Mouse (Mus musculus) B cell, adult 67 days (primary cell): ENCODE data around the gene Cdk12. TPM values are rescaled to one million over a fixed set of nuclear protein-coding genes. Genes with fewer than 3 reads are reported as not detected.

Source experiments
- total RNA-seq, 2 experiments: library from RNA; stranded (reverse); gene quantifications; 4 replicates each; pipeline ENCODE4 v1.2.4; 2023

The Cdk12 gene
- 100 to 1,000 TPM; 125 to 134 TPM for total RNA-seq

GRCm38 (mm10) chr11:98202641-98203350 lies at the start of gene Cdk12:
Cdk12 (plus strand) TSS chr11:98203059.

GRCm38 (mm10) chr11:98192901-98193805 lies 9.7 kb upstream of the Cdk12 start, which contains the start of gene Med1:
Med1 (minus strand) TSS chr11:98193293.

Other genes with a start within 250 kb of the Cdk12 start
- under 1 TPM; 0.68 to 0.73 TPM for gene Plxdc1, start 216.6 kb upstream of the Cdk12 start, total RNA-seq
- gene Arl5c, start 206.9 kb upstream of the Cdk12 start, total RNA-seq = 10 to 100 TPM; 61.3 to 65.0 TPM
- 1 to 10 TPM; 5.8 to 6.6 TPM for gene Cacnb1, start 180.0 kb upstream of the Cdk12 start, total RNA-seq
- gene Rpl19, start 176.3 kb upstream of the Cdk12 start, total RNA-seq = 1,000 to 10,000 TPM; 1,852 to 1,930 TPM
- gene Stac2, start 149.6 kb upstream of the Cdk12 start, total RNA-seq = 10 to 100 TPM; 33.9 TPM
- gene Fbxl20, start 52.7 kb upstream of the Cdk12 start, total RNA-seq = 10 to 100 TPM; 48.7 to 50.1 TPM
- gene Med1, start 9.8 kb upstream of the Cdk12 start, total RNA-seq = 100 to 1,000 TPM in 1 of 2 experiments, 10 to 100 TPM in 1; 81.7 to 105 TPM
- under 1 TPM in 1 of 2 experiments, not detected in 1; 0.18 TPM for gene Neurod2, start 126.6 kb downstream of the Cdk12 start, total RNA-seq
- gene Ppp1r1b, start 145.3 kb downstream of the Cdk12 start, total RNA-seq = not detected
- gene Stard3, start 155.3 kb downstream of the Cdk12 start, total RNA-seq = 10 to 100 TPM; 39.6 to 44.8 TPM
- gene Tcap, start 180.8 kb downstream of the Cdk12 start, total RNA-seq = under 1 TPM in 1 of 2 experiments, not detected in 1; 0.62 TPM
- gene Pnmt, start 183.4 kb downstream of the Cdk12 start, total RNA-seq = not detected
- gene Pgap3, start 197.4 kb downstream of the Cdk12 start, total RNA-seq = 1 to 10 TPM; 8.0 to 9.2 TPM
- gene Erbb2, start 209.4 kb downstream of the Cdk12 start, total RNA-seq = not detected
- 10 to 100 TPM; 51.1 to 52.2 TPM for gene Mien1, start 235.9 kb downstream of the Cdk12 start, total RNA-seq
- 1 to 10 TPM in 1 of 2 experiments, under 1 TPM in 1; 0.77 to 1.1 TPM for gene Grb7, start 243.3 kb downstream of the Cdk12 start, total RNA-seq